Mouse (Mus musculus) hindbrain, embryonic 16.5 days (tissue): ENCODE results near the gene Ehmt2. TPM values are rescaled to one million over a fixed set of nuclear protein-coding genes. Genes with fewer than 3 reads are reported as not detected.

Experiments used
- ATAC-seq: fragments of 200-750 bp; cut with Nextera tagmentation; 2 replicates; pipeline ENCODE4 v1.8.0; 2017; ENCODE audit warnings: moderate TSS enrichment, moderate library complexity
- H3K27ac ChIP-seq: fragments of 300-500 bp; sonication (generic); 2 replicates; pipeline ENCODE4 v1.5.1; 2014; ENCODE audit warnings: low read depth, mild to moderate bottlenecking, control low read depth, low read length, moderate library complexity
- H3K27me3 ChIP-seq: fragments of 300-500 bp; sonication (generic); replicated peaks from 2 replicates; pipeline ENCODE4 v1.6.1; 2014; ENCODE audit warnings: low read length; ENCODE audit not compliant: control insufficient read depth, insufficient read depth
- H3K36me3 ChIP-seq: fragments of 300-500 bp; sonication (generic); 2 replicates; pipeline ENCODE4 v1.6.1; 2014; ENCODE audit warnings: mild to moderate bottlenecking, low read length, moderate library complexity, mixed read lengths; ENCODE audit not compliant: control insufficient read depth, insufficient read depth
- H3K4me1 ChIP-seq: fragments of 300-500 bp; sonication (generic); 2 replicates; pipeline ENCODE4 v1.6.1; 2014; ENCODE audit warnings: low read depth, low read length; ENCODE audit not compliant: control insufficient read depth, insufficient read depth
- H3K4me2 ChIP-seq: fragments of 300-500 bp; sonication (generic); 2 replicates; pipeline ENCODE4 v1.6.1; 2014; ENCODE audit warnings: mild to moderate bottlenecking, low read length, control low read depth, moderate library complexity
- H3K4me3 ChIP-seq: fragments of 300-500 bp; sonication (generic); 2 replicates; pipeline ENCODE4 v1.5.1; 2014; ENCODE audit warnings: mild to moderate bottlenecking, low read length, control low read depth, moderate library complexity
- H3K9ac ChIP-seq: fragments of 300-500 bp; sonication (generic); 2 replicates; pipeline ENCODE4 v1.6.1; 2014; ENCODE audit warnings: low read depth, mild to moderate bottlenecking, control low read depth, low read length, moderate library complexity
- H3K9me3 ChIP-seq: fragments of 300-500 bp; sonication (generic); 2 replicates; pipeline ENCODE4 v1.6.1; 2014; ENCODE audit warnings: mild to moderate bottlenecking, low read length, moderate library complexity; ENCODE audit not compliant: control insufficient read depth
- WGBS: fragments of 180-500 bp; shearing (Covaris S2); extraction: QIAGEN DNeasy Blood & Tissue Kit; methylation state at CpG from one replicate; pipeline ENCODE4 v1.1.7; 2014; 5-methylcytosine and 5-hydroxymethylcytosine counted together
- polyA plus RNA-seq: library from polyadenylated mRNA; unstranded; fragments of >200 nt; fragmentation: Nextera tagmentation; extraction: Ambion mirVana; gene quantifications from 2 replicates; pipeline ENCODE4 v1.2.1, GENCODE M21; 2015

Ehmt2 gene
- 81.9 and 95.3 TPM in 2 replicates for polyA plus RNA-seq

DNA sequence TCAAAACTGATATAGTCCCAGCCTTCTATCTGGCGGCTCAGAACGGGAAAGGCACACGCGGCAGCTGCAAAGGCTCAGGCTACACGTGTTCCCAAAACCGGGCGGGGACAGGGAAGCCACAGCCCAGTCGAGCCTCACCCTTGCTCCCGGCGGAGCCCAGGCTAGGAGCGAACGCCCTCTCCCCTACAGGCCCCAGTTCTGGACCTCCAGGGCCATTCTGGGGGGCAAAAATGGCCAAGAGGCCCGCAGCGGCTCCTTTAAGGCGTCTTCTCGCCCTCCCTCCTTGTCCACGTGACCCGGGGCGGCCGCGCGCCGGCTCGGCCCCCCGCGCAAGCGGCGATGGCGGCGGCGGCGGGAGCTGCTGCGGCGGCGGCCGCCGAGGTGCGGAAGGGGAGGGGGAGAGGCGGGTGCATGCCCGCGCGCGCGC, at the start of gene Ehmt2, which contains the start of gene C2:
Ehmt2 (plus strand) TSS at position 310 of the 427 bp plus-strand sequence.
C2 (minus strand) TSS at position 106 of the 427 bp plus-strand sequence.
- Histone ChIP-seq H3K27me3 (no peaks in the 10 kb centered on the region), H3K9me3 (no peaks in the 10 kb centered on the region), H3K9ac (peak within 1 kb of the TSS; percentile 98), H3K4me2 (peak within 1 kb of the TSS; percentile 87), H3K4me3 (peak within 1 kb of the TSS; percentile 87), H3K4me1 (peaks cover 37% of the 10 kb centered on the region), H3K27ac (peak within 1 kb of the TSS; percentile 98), H3K36me3 (peaks cover 9% of the 10 kb centered on the region)
- WGBS = under 1% methylated on average over 21 of the region's 44 CpGs
- ATAC-seq = peak; percentile 37

- Histone ChIP-seq H3K4me1 (peaks cover 19% of the 10 kb centered on the region), H3K9ac (peak within 1 kb of the TSS; percentile 90), H3K27me3 (no peaks in the 10 kb centered on the region), H3K27ac (peak within 1 kb of the TSS; percentile 62), H3K4me2 (peak within 1 kb of the TSS; percentile 94), H3K9me3 (no peaks in the 10 kb centered on the region), H3K36me3 (peaks cover 45% of the 10 kb centered on the region), H3K4me3 (peak within 1 kb of the TSS; percentile 85)
- WGBS = under 1% methylated on average over 52 of the region's 65 CpGs
- ATAC-seq = peak; percentile 98
Measured at GRCm38 (mm10) chr17:34849722-34850516, 48.4 kb upstream of the Ehmt2 start, which contains the start of the genes Skiv2l and Nelfe. Gene Skiv2l, minus strand, starts transcription at chr17:34850210. Gene Nelfe, plus strand, starts transcription at chr17:34850391.

GRCm38 (mm10) chr17:34850517-34851125, 47.6 kb upstream of the Ehmt2 start:
- peak overlapping the region; percentile 85 for H3K4me3 ChIP-seq
- H3K27ac ChIP-seq = peak overlapping the region; percentile 62
- H3K36me3 ChIP-seq = peaks cover 46% of the 10 kb centered on the region
- H3K4me1 ChIP-seq = peaks cover 19% of the 10 kb centered on the region
- peak overlapping the region; percentile 90 for H3K9ac ChIP-seq
- WGBS = 1% methylated on average over 25 of the region's 25 CpGs
- H3K9me3 ChIP-seq = no peaks in the 10 kb centered on the region
- ATAC-seq = no peak; the same call in 1 of the 2 replicates
- H3K27me3 ChIP-seq = no peaks in the 10 kb centered on the region
- peak overlapping the region; percentile 94 for H3K4me2 ChIP-seq

GRCm38 (mm10) chr17:34853511-34853910, 44.8 kb upstream of the Ehmt2 start:
- no peak overlapping the region for H3K4me3 ChIP-seq
- H3K36me3 ChIP-seq = peaks cover 25% of the 10 kb centered on the region
- H3K27me3 ChIP-seq = no peaks in the 10 kb centered on the region
- H3K9me3 ChIP-seq = no peaks in the 10 kb centered on the region
- H3K4me1 ChIP-seq = peaks cover 19% of the 10 kb centered on the region
- H3K27ac ChIP-seq = no peak overlapping the region
- H3K4me2 ChIP-seq = no peak overlapping the region
- WGBS = 80% methylated on average over 8 of the region's 8 CpGs
- no peak overlapping the region for H3K9ac ChIP-seq
- no peak for ATAC-seq

DNA sequence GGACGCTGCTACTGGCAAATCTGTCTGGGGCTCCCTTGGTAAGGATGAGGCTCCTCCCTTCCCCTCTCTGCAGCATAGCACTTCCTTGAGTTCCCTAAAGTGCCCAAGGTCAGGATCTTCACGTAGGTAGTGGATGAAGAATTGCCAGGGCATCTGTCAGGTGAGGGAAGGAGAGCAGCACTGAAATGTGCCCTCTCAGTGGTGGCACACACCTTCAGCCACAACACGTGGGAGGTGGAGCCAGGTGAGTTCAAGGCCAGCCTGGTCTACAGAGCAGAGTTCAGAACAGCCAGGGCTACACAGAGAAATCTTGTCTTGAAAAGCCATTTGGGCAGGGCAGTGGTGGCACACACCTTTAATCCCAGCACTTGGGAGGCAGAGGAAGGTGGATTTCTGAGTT, 43.5 kb upstream of the Ehmt2 start:
- no peaks in the 10 kb centered on the region for H3K27me3 ChIP-seq
- no peaks in the 10 kb centered on the region for H3K9me3 ChIP-seq
- H3K36me3 ChIP-seq = peaks cover 25% of the 10 kb centered on the region
- ATAC-seq = no peak
- no peak overlapping the region for H3K4me3 ChIP-seq
- WGBS = 89% methylated on average over 3 of the region's 3 CpGs
- H3K4me2 ChIP-seq = no peak overlapping the region
- H3K27ac ChIP-seq = no peak overlapping the region
- peaks cover 13% of the 10 kb centered on the region for H3K4me1 ChIP-seq
- H3K9ac ChIP-seq = no peak overlapping the region

GRCm38 (mm10) chr17:34855825-34856224, 42.4 kb upstream of the Ehmt2 start:
- 0 out of 2 replicates have a peak, but pooled peaks have one; percentile 25 for ATAC-seq
- 41% methylated on average over 3 of the region's 3 CpGs for WGBS
- H3K9me3 ChIP-seq = no peaks in the 10 kb centered on the region

DNA sequence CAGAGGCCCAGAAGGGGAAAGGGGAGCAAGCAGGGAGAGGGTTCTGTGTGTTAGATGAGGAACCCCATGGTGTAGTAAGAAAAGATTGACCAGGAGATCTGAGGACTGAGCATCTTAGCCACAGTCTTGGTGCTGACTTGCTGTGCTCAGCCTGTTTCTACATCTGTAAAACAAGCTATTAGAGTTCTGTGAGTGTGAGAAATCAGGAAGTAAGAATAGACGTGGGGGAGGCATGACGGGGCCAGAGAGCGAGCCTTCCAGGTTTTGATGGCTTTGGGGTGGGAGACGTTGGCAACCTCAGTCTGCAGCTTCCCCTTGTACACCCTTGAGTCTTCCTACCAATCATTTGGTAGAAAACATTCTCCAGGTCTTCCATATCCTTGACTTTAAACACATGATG, 39.6 kb upstream of the Ehmt2 start:
- ATAC-seq = no peak
- Histone ChIP-seq H3K9ac (no peak overlapping the region), H3K4me3 (no peak overlapping the region), H3K27me3 (no peaks in the 10 kb centered on the region), H3K36me3 (peaks cover 14% of the 10 kb centered on the region), H3K4me2 (no peak overlapping the region), H3K27ac (no peak overlapping the region), H3K4me1 (no peaks in the 10 kb centered on the region), H3K9me3 (no peaks in the 10 kb centered on the region)
- WGBS = 88% methylated on average over 4 of the region's 4 CpGs

More at GRCm38 (mm10) chr17:34855825-34856224, 42.4 kb upstream of the Ehmt2 start:
- H3K9ac ChIP-seq = no peak overlapping the region
- H3K4me3 ChIP-seq = no peak overlapping the region
- peaks cover 25% of the 10 kb centered on the region for H3K36me3 ChIP-seq
- no peak overlapping the region for H3K27ac ChIP-seq
- no peaks in the 10 kb centered on the region for H3K27me3 ChIP-seq
- H3K4me2 ChIP-seq = no peak overlapping the region
- peaks cover 11% of the 10 kb centered on the region for H3K4me1 ChIP-seq

GRCm38 (mm10) chr17:34860514-34860913, 37.8 kb upstream of the Ehmt2 start:
- no peak overlapping the region for H3K4me2 ChIP-seq
- WGBS = 82% methylated on average over 9 of the region's 9 CpGs
- no peaks in the 10 kb centered on the region for H3K4me1 ChIP-seq
- no peak overlapping the region for H3K9ac ChIP-seq
- H3K27ac ChIP-seq = no peak overlapping the region
- H3K9me3 ChIP-seq = no peaks in the 10 kb centered on the region
- H3K27me3 ChIP-seq = no peaks in the 10 kb centered on the region
- no peak for ATAC-seq
- 0 out of 2 replicates have a peak, but pooled peaks cover 2% of the 10 kb centered on the region for H3K36me3 ChIP-seq
- no peak overlapping the region for H3K4me3 ChIP-seq
